Mouse (Mus musculus) liver, embryonic 14.5 days (tissue): Measurements from ENCODE around the gene Mvb12a.

Experiments used
- CTCF ChIP-seq: IDR thresholded peaks from 2 replicates; pipeline ENCODE4 v1.5.1; 2016; ENCODE audit warnings: antibody characterized with exemption, low read depth, control low read depth
- EP300 ChIP-seq: IDR thresholded peaks from 2 replicates; pipeline ENCODE4 v1.6.1; 2016; ENCODE audit warnings: antibody characterized with exemption, low read depth

- TF ChIP-seq CTCF (peak; percentile 36; the same call in 1 of the 2 replicates), EP300 (no peak)
Observed at GRCm38 (mm10) chr8:71558958-71559690, 16.4 kb downstream of the Mvb12a start.
